Mouse (Mus musculus) bone marrow macrophage, adult 2 months (primary cell): ENCODE results near the gene Fpgs.

ENCODE experiments used
- CTCF ChIP-seq: IDR thresholded peaks from 2 replicates; pipeline ENCODE4 v1.5.1; 2012; ENCODE audit warnings: low read depth, mild to moderate bottlenecking, low read length, moderate library complexity
- POLR2A ChIP-seq: IDR thresholded peaks from 2 replicates; pipeline ENCODE4 v1.6.1; 2012; ENCODE audit warnings: mild to moderate bottlenecking, low read depth, low read length, borderline replicate concordance

DNA sequence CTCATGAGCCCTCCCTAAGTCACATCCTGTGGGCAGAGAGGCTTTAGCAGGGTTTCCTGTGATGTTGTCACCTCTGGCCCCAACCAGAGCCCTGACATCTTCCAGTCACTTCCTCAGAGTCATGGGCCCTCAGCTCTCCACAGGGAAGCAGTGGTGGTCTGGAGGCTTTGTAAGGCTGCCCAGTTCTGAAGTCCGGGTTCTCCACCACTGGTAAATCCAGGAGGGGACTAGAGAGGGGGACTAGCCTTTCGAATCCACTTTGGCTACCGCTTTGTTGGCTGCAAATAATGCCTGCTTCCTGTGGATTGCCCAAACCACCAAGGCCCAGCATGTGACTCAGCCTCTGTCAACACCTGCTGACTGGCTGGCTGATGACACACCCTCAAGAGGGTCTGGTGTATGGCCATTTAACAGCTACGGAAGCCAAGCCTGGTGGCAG, 11.1 kb upstream of the Fpgs start:
- TF ChIP-seq CTCF (no peak), POLR2A (no peak)
